Mouse (Mus musculus): ENCODE measurements at regions not wholly inside any gene's neighbourhood (a gene's known extent, or its start where the extent isn't known, plus 50 kb on each side); places are given as distances from the start of the nearest gene placed in this dataset.

DNA sequence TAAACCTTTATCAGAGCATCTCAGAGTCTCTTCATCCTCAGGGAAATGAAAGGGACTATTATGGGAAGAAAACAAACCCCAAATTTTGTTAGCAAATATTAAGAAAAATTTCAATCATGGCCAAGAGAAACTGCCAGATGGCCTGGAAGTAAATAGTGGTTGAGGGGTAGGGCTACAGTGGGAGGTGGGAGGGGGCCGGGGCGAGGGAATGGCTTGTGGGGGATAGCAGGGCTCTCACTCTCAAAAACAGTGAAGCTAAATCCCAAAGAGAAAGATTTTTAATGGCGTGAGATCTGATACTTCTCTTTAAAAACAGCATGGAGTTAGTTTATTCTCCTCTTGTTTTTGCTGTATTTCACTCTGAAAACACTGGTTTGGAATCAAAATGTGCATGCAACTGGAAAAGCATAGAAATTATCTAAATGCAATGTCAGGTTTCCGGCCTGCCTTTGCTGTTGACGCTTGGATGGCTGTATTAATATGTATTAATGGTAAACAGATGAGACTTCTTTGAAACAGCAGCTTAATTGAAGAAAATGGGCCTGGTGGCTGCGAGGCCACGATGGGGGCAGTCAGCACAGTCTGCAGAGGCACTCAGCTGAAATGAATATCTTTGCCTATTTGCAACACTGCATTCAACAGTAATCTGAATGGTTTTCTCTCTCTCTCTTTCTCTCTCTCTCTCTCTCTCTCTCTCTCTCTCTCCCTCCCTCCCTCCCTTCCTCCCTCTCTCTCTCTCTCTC, 99.8 kb upstream of the Spats2l start:
- TF ChIP-seq CTCF (conservative IDR thresholded peaks at IDR 0.05; ENCODE audit: low read length) = no peak
- TF ChIP-seq NANOG (IDR thresholded peaks at IDR 0.05; ENCODE audit: borderline replicate concordance, low read length) = no peak
- no peak for TF ChIP-seq POU5F1 (IDR thresholded peaks at IDR 0.05; ENCODE audit: borderline replicate concordance, low read length)
